Comparison of ENCODE assay signal across 9 mouse cellular contexts in the genomic region with DNA sequence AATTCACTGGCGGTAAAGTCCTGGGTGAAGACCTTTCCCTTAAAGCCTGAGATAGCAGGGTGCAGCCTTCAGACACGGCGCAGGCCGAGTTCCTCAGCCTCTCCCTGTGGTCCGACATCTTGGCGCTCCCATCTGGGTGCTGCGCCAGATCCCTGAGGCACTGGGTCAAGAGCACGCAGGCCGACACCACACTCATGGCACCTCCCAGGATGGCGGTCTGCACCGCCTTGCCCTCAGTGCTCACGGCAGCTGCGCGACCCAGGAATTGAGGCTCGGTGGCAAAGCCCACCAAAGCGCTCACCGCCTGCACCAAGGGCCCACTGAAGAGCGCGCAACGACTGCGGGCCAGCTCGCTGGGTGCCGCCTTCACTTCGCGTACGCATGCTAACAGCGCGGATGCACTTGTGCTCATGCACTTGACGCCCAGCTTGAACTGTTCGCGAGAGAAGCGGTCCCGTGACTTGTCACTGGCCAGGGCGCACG. TPM values are rescaled to one million over a fixed set of nuclear protein-coding genes. Genes with fewer than 3 reads are reported as not detected.
A peak's percentile ranks its signal among the peaks of the same experiment; 100 is the strongest.
DNase-seq lines count a peak whose midpoint lies in the region; ATAC-seq and TF ChIP-seq lines count a peak whose summit lies in the region.
"Had no signal": no experiment of that assay in that cellular context is flagged by ENCODE, and none has a peak within 500 bp of the region (broad histone marks: within the 10 kb centered on the region; RNA-seq: fewer than 3 reads in every experiment).

No protein-coding gene starts in this region.

- H3K36me3 ChIP-seq in heart, adult 2 months (ENCODE audit: control insufficient read depth, insufficient read depth, low read length), result peaks cover 37% of the 10 kb centered on the region
- peaks cover 25% of the 10 kb centered on the region for H3K36me3 ChIP-seq in E14TG2a.4 (ENCODE audit: insufficient read depth, low read length)
- H3K36me3 ChIP-seq in embryonic facial prominence, embryonic 14.5 days (ENCODE audit: control insufficient read depth, insufficient read depth, low read length), result peaks cover 19% of the 10 kb centered on the region
- peaks cover 10% of the 10 kb centered on the region; the same call in 1 of the 2 replicates for H3K36me3 ChIP-seq in hindbrain, embryonic 14.5 days (replicated peaks; ENCODE audit: control insufficient read depth, insufficient read depth)

- H3K9ac ChIP-seq in heart, adult 2 months (ENCODE audit: low read depth, low read length), result peak overlapping the region; percentile 86
- peak overlapping the region; percentile 90 for H3K9ac ChIP-seq in embryonic facial prominence, embryonic 14.5 days (ENCODE audit: low read depth, low read length)
- peak overlapping the region; percentile 2; the same call in 1 of the 2 replicates for H3K9ac ChIP-seq in hindbrain, embryonic 14.5 days

- H3K4me3 ChIP-seq in heart, adult 2 months, result peak overlapping the region; percentile 91
- peak overlapping the region; percentile 89 for H3K4me3 ChIP-seq in E14TG2a.4 (replicated peaks; ENCODE audit: low read length)
- peak overlapping the region; percentile 87 for H3K4me3 ChIP-seq in embryonic facial prominence, embryonic 14.5 days (ENCODE audit: low read depth, low read length)
- peak overlapping the region; percentile 86 for H3K4me3 ChIP-seq in hindbrain, embryonic 14.5 days (replicated peaks; ENCODE audit: low read length)

- TF ChIP-seq EP300 in heart, adult 2 months (IDR thresholded peaks at IDR 0.05; ENCODE audit: insufficient read depth, low read depth, low read length), result no peak

- intact Hi-C loops in heart, adult 2 months (cut with DNase I), result loop anchor here (5.0 kb wide), 3 partner anchors 40 to 250 kb away; a partner anchor contains a TSS

- peak in 1 of 2 experiments; percentile 64 for DNase-seq in heart, adult 2 months
- no peak for DNase-seq in heart, adult 8-10 months (ENCODE audit: low spot score)
- DNase-seq in embryonic facial prominence, embryonic 14.5 days (ENCODE audit: low spot score), result no peak
- no peak for DNase-seq in hindbrain, embryonic 14.5 days (ENCODE audit: low spot score)
- DNase-seq in lung, postnatal 4 days, result peak; percentile 25 to 50
- no peak for DNase-seq in frontal cortex, postnatal 10 days (ENCODE audit: low spot score in 2 of 2)
- no peak for DNase-seq in thymus, postnatal 25 days

- 0 out of 2 replicates have a peak, but pooled peaks cover 4% of the 10 kb centered on the region for H3K79me2 ChIP-seq in heart, adult 2 months (replicated peaks; ENCODE audit: control insufficient read depth, insufficient read depth, low read length)

- H3K27ac ChIP-seq in heart, adult 2 months, result peak overlapping the region; percentile 92
- no peak overlapping the region for H3K27ac ChIP-seq in embryonic facial prominence, embryonic 14.5 days (replicated peaks; ENCODE audit: low read depth, low read length)
- H3K27ac ChIP-seq in hindbrain, embryonic 14.5 days, result no peak overlapping the region

- no peak for ATAC-seq in embryonic facial prominence, embryonic 14.5 days (ENCODE audit: low read depth)
- ATAC-seq in hindbrain, embryonic 14.5 days (ENCODE audit: low FRiP score), result no peak

- H3K4me1 ChIP-seq in heart, adult 2 months (ENCODE audit: control insufficient read depth, insufficient read depth, low read length), result peaks cover 11% of the 10 kb centered on the region
- peaks cover 70% of the 10 kb centered on the region for H3K4me1 ChIP-seq in E14TG2a.4 (replicated peaks; ENCODE audit: low read depth, low read length)
- H3K4me1 ChIP-seq in embryonic facial prominence, embryonic 14.5 days (ENCODE audit: control insufficient read depth, insufficient read depth, low read length), result peaks cover 43% of the 10 kb centered on the region
- H3K4me1 ChIP-seq in hindbrain, embryonic 14.5 days (replicated peaks; ENCODE audit: control insufficient read depth, insufficient read depth, low read length), result peaks cover 53% of the 10 kb centered on the region

- H3K4me2 ChIP-seq in embryonic facial prominence, embryonic 14.5 days (ENCODE audit: low read depth, low read length), result peak overlapping the region; percentile 91
- peak overlapping the region; percentile 90 for H3K4me2 ChIP-seq in hindbrain, embryonic 14.5 days (replicated peaks)

- H3K27me3 ChIP-seq in heart, adult 2 months (ENCODE audit: control insufficient read depth, insufficient read depth, low read length), result no peaks in the 10 kb centered on the region
- H3K27me3 ChIP-seq in E14TG2a.4 (ENCODE audit: insufficient read depth, low read length), result no peaks in the 10 kb centered on the region
- H3K27me3 ChIP-seq in embryonic facial prominence, embryonic 14.5 days (replicated peaks; ENCODE audit: control insufficient read depth, insufficient read depth, low read length), result no peaks in the 10 kb centered on the region
- no peaks in the 10 kb centered on the region for H3K27me3 ChIP-seq in hindbrain, embryonic 14.5 days (ENCODE audit: control insufficient read depth, insufficient read depth, low read length)
- H3K27me3 ChIP-seq: Patski had no signal

- no peak for TF ChIP-seq CTCF in heart, adult 2 months (IDR thresholded peaks at IDR 0.05)
- no peak for TF ChIP-seq CTCF in E14TG2a.4 (conservative IDR thresholded peaks at IDR 0.05; ENCODE audit: low read length)

- WGBS in heart, adult 2 months, result 47% methylated on average over 35 of the region's 35 CpGs
- WGBS in embryonic facial prominence, embryonic 14.5 days, result 82% methylated on average over 25 of the region's 35 CpGs
- WGBS in hindbrain, embryonic 14.5 days, result 89% methylated on average over 35 of the region's 35 CpGs

- TF ChIP-seq POLR2A in heart, adult 2 months (IDR thresholded peaks at IDR 0.05; ENCODE audit: insufficient read depth, low read depth, low read length), result no peak; the same call in 1 of the 2 replicates

- H3K9me3 ChIP-seq in E14TG2a.4 (ENCODE audit: low read length), result no peaks in the 10 kb centered on the region
- H3K9me3 ChIP-seq in embryonic facial prominence, embryonic 14.5 days (ENCODE audit: control insufficient read depth, low read length), result no peaks in the 10 kb centered on the region
- no peaks in the 10 kb centered on the region; the same call in 1 of the 2 replicates for H3K9me3 ChIP-seq in hindbrain, embryonic 14.5 days (ENCODE audit: control insufficient read depth, low read length)

RNA-seq across cellular contexts. Expression of a gene that starts 1.9 kb away (rescaled TPM):
- 1 to 10 TPM; 6.5 to 8.7 TPM for total RNA-seq in heart, adult 2 months (2021)
- polyA plus RNA-seq in heart, adult 2 months (2012; rRNA removed), result 5.9 and 7.2 TPM in 2 replicates
- total RNA-seq in heart, adult 8-10 months (2022), result 1 to 10 TPM; 5.0 to 7.7 (median 6.1) TPM
- 14.9 and 15.1 TPM in 2 replicates for polyA plus RNA-seq in embryonic facial prominence, embryonic 14.5 days (2014; fragmentation: Nextera tagmentation; extraction: Ambion mirVana)
- 13.0 and 15.4 TPM in 2 replicates for polyA plus RNA-seq in hindbrain, embryonic 14.5 days (2014; fragmentation: Nextera tagmentation; extraction: Ambion mirVana)

RNA-seq across cellular contexts. Expression of a gene that starts 2.1 kb away (rescaled TPM):
- total RNA-seq in heart, adult 2 months (2021), result 10 to 100 TPM; 51.5 to 52.0 TPM
- 11.4 and 19.4 TPM in 2 replicates for polyA plus RNA-seq in heart, adult 2 months (2012; rRNA removed)
- total RNA-seq in heart, adult 8-10 months (2022), result 10 to 100 TPM; 42.9 to 57.8 (median 53.9) TPM
- polyA plus RNA-seq in embryonic facial prominence, embryonic 14.5 days (2014; fragmentation: Nextera tagmentation; extraction: Ambion mirVana), result 84.2 and 89.3 TPM in 2 replicates
- 55.8 and 56.1 TPM in 2 replicates for polyA plus RNA-seq in hindbrain, embryonic 14.5 days (2014; fragmentation: Nextera tagmentation; extraction: Ambion mirVana)

Comparison
In these comparisons a context has a peak if more than half of its experiments do, and no peak if none do; other contexts are left out.
1. DNase-seq: peak in lung, postnatal 4 days (2 of 2); none in heart, adult 8-10 months (single experiment), embryonic facial prominence, embryonic 14.5 days (single experiment), hindbrain, embryonic 14.5 days (single experiment), frontal cortex, postnatal 10 days (0 of 2) and thymus, postnatal 25 days (single experiment).
2. H3K9ac ChIP-seq: peak in every context shown above with its lines; median percentile 90 in embryonic facial prominence, embryonic 14.5 days; 86 in heart, adult 2 months; 2 in hindbrain, embryonic 14.5 days.
3. Peak in every context shown above with its lines, with median percentiles within 50 percentile points of each other: H3K4me3 ChIP-seq.